Comparison of ENCODE assay signal across 8 mouse cellular contexts in the genomic region with DNA sequence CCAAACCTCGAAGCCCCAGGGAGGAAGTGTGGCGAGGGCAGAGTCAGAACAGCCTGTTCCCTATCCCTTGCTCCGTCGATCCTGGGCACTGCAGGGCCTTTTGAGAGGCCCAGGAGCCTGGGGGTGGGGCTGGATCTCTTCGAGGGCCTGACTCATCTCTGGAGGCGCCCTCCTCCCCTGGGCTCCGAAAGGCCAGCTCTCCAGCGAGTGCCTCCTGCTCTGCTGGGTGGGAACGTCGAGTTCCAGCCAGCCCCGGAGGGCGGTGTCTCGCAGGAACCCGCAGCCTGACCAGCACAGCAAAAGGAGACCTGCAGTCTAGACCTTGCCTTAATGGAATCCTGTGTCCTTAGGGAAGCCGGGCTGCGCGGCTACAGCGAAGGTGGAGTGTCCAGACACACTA. TPM values are rescaled to one million over a fixed set of nuclear protein-coding genes. Genes with fewer than 3 reads are reported as not detected.
DNase-seq lines count a peak whose midpoint lies in the region; ATAC-seq lines count a peak whose summit lies in the region.

No protein-coding gene starts in this region.

- no peak for ATAC-seq in forebrain, embryonic 15.5 days (replicated peaks)
- ATAC-seq in kidney, embryonic 15.5 days (replicated peaks; ENCODE audit: low FRiP score) = peak; percentile 46

- H3K36me3 ChIP-seq in forebrain, embryonic 10.5 days (replicated peaks) = 0 out of 2 replicates have a peak, but pooled peaks cover 4% of the 10 kb centered on the region
- no peaks in the 10 kb centered on the region for H3K36me3 ChIP-seq in forebrain, embryonic 15.5 days
- H3K36me3 ChIP-seq in kidney, embryonic 15.5 days = no peaks in the 10 kb centered on the region

- no peak overlapping the region for H3K4me2 ChIP-seq in forebrain, embryonic 15.5 days (replicated peaks)
- 0 out of 2 replicates have a peak overlapping the region, but pooled peaks have one; percentile 6 for H3K4me2 ChIP-seq in kidney, embryonic 15.5 days

- peak overlapping the region; percentile 86 for H3K27ac ChIP-seq in forebrain, embryonic 10.5 days
- H3K27ac ChIP-seq in forebrain, embryonic 15.5 days (replicated peaks) = no peak overlapping the region
- H3K27ac ChIP-seq in kidney, embryonic 15.5 days = peak overlapping the region; percentile 74

- peak; percentile 42 for DNase-seq in forebrain, embryonic 10.5 days (ENCODE audit: extremely low spot score, low spot score)
- peak; percentile 91 to 94 for DNase-seq in adrenal gland, postnatal 36 days
- peak; percentile 80 to 94 for DNase-seq in heart, adult 18-20 months
- peak; percentile 84 for DNase-seq in lung, postnatal 14 days
- no peak for DNase-seq in thymus, postnatal 14 days
- no peak for DNase-seq in right cerebral cortex, postnatal 14 days

- H3K27me3 ChIP-seq in forebrain, embryonic 10.5 days (ENCODE audit: poor library complexity, severe bottlenecking) = peaks cover 7% of the 10 kb centered on the region; the same call in 1 of the 2 replicates
- no peaks in the 10 kb centered on the region for H3K27me3 ChIP-seq in forebrain, embryonic 15.5 days
- no peaks in the 10 kb centered on the region for H3K27me3 ChIP-seq in kidney, embryonic 15.5 days

- WGBS in forebrain, embryonic 10.5 days = 17% methylated on average over 18 of the region's 18 CpGs
- 31% methylated on average over 18 of the region's 18 CpGs for WGBS in forebrain, embryonic 15.5 days
- WGBS in kidney, embryonic 15.5 days = 29% methylated on average over 18 of the region's 18 CpGs

- no peak overlapping the region for H3K9ac ChIP-seq in forebrain, embryonic 15.5 days (replicated peaks)
- peak overlapping the region; percentile 5; the same call in 1 of the 2 replicates for H3K9ac ChIP-seq in kidney, embryonic 15.5 days

- H3K4me1 ChIP-seq in forebrain, embryonic 10.5 days = peaks cover 52% of the 10 kb centered on the region
- H3K4me1 ChIP-seq in forebrain, embryonic 15.5 days = peaks cover 13% of the 10 kb centered on the region
- H3K4me1 ChIP-seq in kidney, embryonic 15.5 days = peaks cover 40% of the 10 kb centered on the region

- no peak overlapping the region for H3K4me3 ChIP-seq in forebrain, embryonic 10.5 days
- no peak overlapping the region for H3K4me3 ChIP-seq in forebrain, embryonic 15.5 days
- H3K4me3 ChIP-seq in kidney, embryonic 15.5 days (replicated peaks) = no peak overlapping the region

- H3K9me3 ChIP-seq in forebrain, embryonic 10.5 days = peaks cover 9% of the 10 kb centered on the region
- H3K9me3 ChIP-seq in forebrain, embryonic 15.5 days = no peaks in the 10 kb centered on the region
- H3K9me3 ChIP-seq in kidney, embryonic 15.5 days (replicated peaks) = peaks cover 5% of the 10 kb centered on the region; the same call in 1 of the 2 replicates

RNA-seq across cellular contexts. Expression of a gene that starts 50.2 kb away (rescaled TPM):
- 3.3 and 4.8 TPM in 2 replicates for polyA plus RNA-seq in forebrain, embryonic 10.5 days (2016; fragmentation: Nextera tagmentation; extraction: Ambion mirVana)
- polyA plus RNA-seq in forebrain, embryonic 15.5 days (2015; fragmentation: Nextera tagmentation; extraction: Ambion mirVana) = 2.6 and 3.7 TPM in 2 replicates
- total RNA-seq in adrenal gland, postnatal 36 days (2021) = 1 to 10 TPM in 1 of 2 experiments, under 1 TPM in 1; 0.99 to 2.8 TPM
- total RNA-seq in heart, adult 18-20 months (2021) = under 1 TPM; 0.49 to 0.74 TPM
- 3.5 TPM in 2 replicates for polyA plus RNA-seq in kidney, embryonic 15.5 days (2015; fragmentation: Nextera tagmentation; extraction: Ambion mirVana)

RNA-seq across cellular contexts. Expression of a gene that starts 54.4 kb away (rescaled TPM):
- 124 and 131 TPM in 2 replicates for polyA plus RNA-seq in forebrain, embryonic 10.5 days (2016; fragmentation: Nextera tagmentation; extraction: Ambion mirVana)
- polyA plus RNA-seq in forebrain, embryonic 15.5 days (2015; fragmentation: Nextera tagmentation; extraction: Ambion mirVana) = 117 and 131 TPM in 2 replicates
- total RNA-seq in adrenal gland, postnatal 36 days (2021) = 10 to 100 TPM; 49.6 to 52.2 TPM
- 10 to 100 TPM; 22.6 to 29.2 TPM for total RNA-seq in heart, adult 18-20 months (2021)
- 82.6 and 96.6 TPM in 2 replicates for polyA plus RNA-seq in kidney, embryonic 15.5 days (2015; fragmentation: Nextera tagmentation; extraction: Ambion mirVana)

Comparison
In these comparisons a context has a peak if more than half of its experiments do, and no peak if none do; other contexts are left out.
1. DNase-seq: peak in forebrain, embryonic 10.5 days (single experiment), adrenal gland, postnatal 36 days (2 of 2), heart, adult 18-20 months (2 of 2) and lung, postnatal 14 days (single experiment); none in thymus, postnatal 14 days (single experiment) and right cerebral cortex, postnatal 14 days (single experiment).